Mouse (Mus musculus) megakaryocyte, embryonic 14.5 days (primary cell): ENCODE data around the gene Mark4.

Experiments used
- FLI1 ChIP-seq: IDR thresholded peaks from 2 replicates; pipeline ENCODE4 v1.6.1; 2012; ENCODE audit warnings: low read length, inconsistent platforms, mixed read lengths
- GATA1 ChIP-seq: IDR thresholded peaks from 3 replicates; pipeline ENCODE4 v1.6.1; 2012; ENCODE audit warnings: mixed read lengths, low read length, inconsistent platforms, borderline replicate concordance

DNA sequence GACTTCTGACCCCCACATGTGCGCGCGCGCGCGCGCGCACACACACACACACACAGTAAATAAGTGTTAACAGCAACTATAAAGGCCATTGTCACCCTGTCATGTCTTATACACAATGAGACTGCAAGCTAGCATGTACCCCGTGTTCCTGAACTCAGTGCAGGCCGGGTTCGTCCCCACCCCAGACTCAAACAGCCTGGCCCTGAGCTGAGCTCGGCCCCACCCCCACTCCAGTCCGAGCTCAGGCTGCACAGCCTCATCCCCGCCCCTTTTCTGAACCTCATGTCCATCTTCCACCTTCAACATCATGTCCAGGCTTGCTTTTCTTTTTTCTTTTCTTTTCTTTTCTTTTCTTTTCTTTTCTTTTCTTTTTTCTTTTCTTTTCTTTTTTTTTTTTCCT, 11.7 kb upstream of the Mark4 start:
- no peak for TF ChIP-seq GATA1
- no peak for TF ChIP-seq FLI1
